Mouse (Mus musculus): Measurements from ENCODE around the gene Cyb5r1.

Cyb5r1 gene

GRCm38 (mm10) chr1:134454904-134455824 is 49.8 kb downstream of the Cyb5r1 start, which contains the start of gene Klhl12:
Gene Klhl12 (plus strand): TSS chr1:134455531.
- intact Hi-C loops (cut with DNase I) = loop anchor here (5.0 kb wide), 2 partner anchors 37 to 93 kb away; partner anchors contain the start of genes Rabif and Tmem183a

- intact Hi-C loops (cut with DNase I) = loop anchor here (5.0 kb wide), 1 partner anchor 94 kb away; the partner anchor contains the start of gene Tmem183a
These were observed 50.7 kb downstream of the Cyb5r1 start for GRCm38 (mm10) chr1:134456060-134456459.

GRCm38 (mm10) chr1:134458139-134458727 is 52.9 kb downstream of the Cyb5r1 start:
- intact Hi-C loops (cut with DNase I) = loop anchor here (5.0 kb wide), 1 partner anchor 96 kb away; the partner anchor contains the start of gene Tmem183a

GRCm38 (mm10) chr1:134460294-134461284 is 55.2 kb downstream of the Cyb5r1 start:
- intact Hi-C loops (cut with DNase I) = no loop called here
